Mouse (Mus musculus) C2C12 (cell line): ENCODE measurements around the gene Lmtk2.

Experiments
- CEBPB ChIP-seq: IDR thresholded peaks from one replicate; pipeline ENCODE4 v1.6.1; 2011; ENCODE audit warnings: low read depth, mild to moderate bottlenecking, control low read depth, moderate library complexity
- CTCF ChIP-seq: IDR thresholded peaks from one replicate; pipeline ENCODE4 v1.5.1; 2011; ENCODE audit not compliant: control insufficient read depth, insufficient read depth, insufficient read length
- FOSL1 ChIP-seq: IDR thresholded peaks from one replicate; pipeline ENCODE4 v1.8.0; 2011; ENCODE audit warnings: mild to moderate bottlenecking, low read length; ENCODE audit not compliant: poor library complexity, insufficient read depth, severe bottlenecking
- MAX ChIP-seq: IDR thresholded peaks from one replicate; pipeline ENCODE4 v1.6.1; 2011; ENCODE audit warnings: mild to moderate bottlenecking, control low read depth
- MYOG ChIP-seq: IDR thresholded peaks from one replicate; pipeline ENCODE4 v1.6.1; 2011; ENCODE audit not compliant: control insufficient read depth, insufficient read length; ENCODE audit errors: extremely low read depth
- USF1 ChIP-seq: IDR thresholded peaks from one replicate; pipeline ENCODE4 v1.6.1; 2011; ENCODE audit warnings: low read depth, mild to moderate bottlenecking, control low read depth, moderate library complexity

DNA sequence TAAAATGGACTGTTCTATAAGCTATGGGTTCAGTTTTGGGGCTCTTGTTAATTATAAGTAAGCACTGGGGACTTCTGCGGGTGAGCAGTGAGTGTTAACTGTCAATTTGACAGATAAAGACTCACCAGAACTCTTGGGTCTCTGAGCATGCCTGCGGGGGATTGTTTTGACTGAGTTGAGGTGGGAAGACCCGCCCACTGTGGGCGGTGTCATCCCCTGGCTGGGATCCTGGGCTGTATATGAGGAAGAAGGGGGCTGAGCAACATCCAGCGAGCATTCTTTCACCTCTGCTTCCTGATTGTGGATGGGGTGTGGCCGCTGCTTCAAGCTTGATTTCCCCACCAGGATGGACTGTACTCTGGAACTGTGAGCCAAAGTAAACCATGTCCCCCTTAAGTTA, 134.0 kb downstream of the Lmtk2 start:
- no peak for TF ChIP-seq MAX
- TF ChIP-seq USF1: no peak
- TF ChIP-seq CTCF: no peak
- no peak for TF ChIP-seq FOSL1
- TF ChIP-seq MYOG: no peak
- TF ChIP-seq CEBPB: no peak
